Mouse (Mus musculus) megakaryocyte, adult 5-6 weeks (primary cell): ENCODE measurements around the gene Frrs1. TPM values are rescaled to one million over a fixed set of nuclear protein-coding genes. Genes with fewer than 3 reads are reported as not detected.

ENCODE experiments used
- total RNA-seq, 2 experiments: library from RNA; stranded (forward) in 1 of 2; stranded (reverse) in 1 of 2; fragments of 153-499, 151-499 nt in 1 of 2; fragments of 221-1000, 200-1000 nt in 1 of 2; gene quantifications; 2 replicates each; pipeline versions ENCODE4 v1.2.3 to v1.2.4; 2015 to 2017

The Frrs1 gene
- total RNA-seq, 2 experiments from 2014 or later: 38.4 to 54.9 TPM

Other genes with a start within 250 kb of the Frrs1 start
- gene Trmt13, start 244.9 kb upstream of the Frrs1 start, total RNA-seq (2015): 17.7 and 19.4 TPM in 2 replicates
- gene Trmt13, start 244.9 kb upstream of the Frrs1 start, total RNA-seq (2017): 22.1 and 27.0 TPM in 2 replicates
- 82.7 and 88.5 TPM in 2 replicates for gene Mfsd14a, start 196.8 kb upstream of the Frrs1 start, total RNA-seq (2015)
- 91.5 and 95.8 TPM in 2 replicates for gene Mfsd14a, start 196.8 kb upstream of the Frrs1 start, total RNA-seq (2017)
- not detected in 2 replicates for gene Gm43191, start 178.2 kb upstream of the Frrs1 start, total RNA-seq (2015)
- not detected in 2 replicates for gene Gm43191, start 178.2 kb upstream of the Frrs1 start, total RNA-seq (2017)
- 39.9 and 45.5 TPM in 2 replicates for gene Slc35a3, start 146.6 kb upstream of the Frrs1 start, total RNA-seq (2015)
- gene Slc35a3, start 146.6 kb upstream of the Frrs1 start, total RNA-seq (2017): 55.4 and 56.0 TPM in 2 replicates
- 15.5 and 21.4 TPM in 2 replicates for gene Agl, start 51.3 kb upstream of the Frrs1 start, total RNA-seq (2015)
- gene Agl, start 51.3 kb upstream of the Frrs1 start, total RNA-seq (2017): 19.3 and 20.6 TPM in 2 replicates
- gene 4930455H04Rik, start 108.8 kb downstream of the Frrs1 start, total RNA-seq (2015): not detected in 2 replicates
- not detected in 2 replicates for gene 4930455H04Rik, start 108.8 kb downstream of the Frrs1 start, total RNA-seq (2017)
- gene Palmd, start 109.5 kb downstream of the Frrs1 start, total RNA-seq (2015): not detected in 2 replicates
- not detected in 2 replicates for gene Palmd, start 109.5 kb downstream of the Frrs1 start, total RNA-seq (2017)